Mouse (Mus musculus) kidney, adult 2 months (tissue): ENCODE measurements at regions not wholly inside any gene's neighbourhood (a gene's known extent, or its start where the extent isn't known, plus 50 kb on each side); places are given as distances from the start of the nearest gene placed in this dataset.

Experiments
- CTCF ChIP-seq: fragments of 200-500 bp; conservative IDR thresholded peaks from 2 replicates; pipeline ENCODE4 v1.5.1; 2011; ENCODE audit warnings: low read depth, mild to moderate bottlenecking, control low read depth, low read length, moderate library complexity, mixed read lengths; ENCODE audit not compliant: insufficient read depth, insufficient read length
- POLR2A ChIP-seq: fragments of 200-500 bp; IDR thresholded peaks from one replicate; pipeline ENCODE4 v1.6.1; 2011; ENCODE audit warnings: low read depth, low read length, control low read depth

- TF ChIP-seq CTCF = no peak
- no peak for TF ChIP-seq POLR2A
Measured at GRCm38 (mm10) chr4:95398301-95398700, 159.0 kb upstream of the Fggy start.
